Mouse (Mus musculus) layer of hippocampus, postnatal 36 days (tissue): Measurements from ENCODE around the gene B4galnt1. TPM values are rescaled to one million over a fixed set of nuclear protein-coding genes. Genes with fewer than 3 reads are reported as not detected.
"Not testable (repeated sequence)": the region's sequence is repeated elsewhere in the genome, so short reads cannot be mapped to it uniquely, and the experiment has no call there.

Experiments used
- DNase-seq, 2 experiments: peaks; one replicate each; pipeline ENCODE4 v3.0.0; 2022
- total RNA-seq, 2 experiments: library from RNA; stranded (reverse); gene quantifications; 2 replicates each; pipeline ENCODE4 v1.2.3; 2021

Gene B4galnt1
- total RNA-seq = 100 to 1,000 TPM; 115 to 123 TPM

DNA sequence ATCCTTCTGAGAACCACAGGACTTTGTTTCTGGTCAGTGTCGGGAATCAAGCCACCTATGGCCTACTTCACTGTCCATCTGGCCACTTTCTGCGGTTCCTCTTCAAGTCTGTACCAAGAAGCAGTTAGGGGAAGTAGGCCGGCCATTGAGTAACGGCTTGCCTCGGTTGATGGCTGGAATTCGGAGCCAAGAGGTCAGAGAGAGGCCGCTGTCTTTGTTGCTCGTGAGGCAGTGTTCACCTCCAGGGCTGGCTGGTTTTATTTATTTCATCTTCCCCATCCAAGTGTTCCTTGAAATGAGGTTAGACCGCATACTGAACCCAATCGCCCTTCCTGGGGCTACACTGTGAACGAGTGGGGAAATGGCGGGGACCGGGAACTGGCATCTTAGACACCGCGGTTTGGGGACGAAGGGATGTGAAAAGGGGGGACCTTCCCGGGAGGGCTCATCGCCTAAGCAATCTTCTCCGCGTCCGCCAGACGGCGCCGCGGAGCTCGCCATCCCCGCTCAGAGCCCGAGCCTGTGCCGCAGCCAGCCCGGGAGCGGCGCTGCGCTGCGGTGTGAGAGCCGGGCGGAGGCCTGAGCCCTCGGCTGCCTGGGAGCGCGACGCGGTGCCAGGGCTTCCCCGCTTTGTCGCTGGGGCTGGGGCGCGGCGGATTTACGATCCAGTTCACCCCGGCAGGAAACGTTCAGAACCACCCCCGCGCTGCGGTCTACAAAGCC is at the start of gene B4galnt1:
Gene B4galnt1, plus strand, starts transcription at position 595 of the 723 bp plus-strand sequence.
- peak; percentile 79 to 83 for DNase-seq

DNA sequence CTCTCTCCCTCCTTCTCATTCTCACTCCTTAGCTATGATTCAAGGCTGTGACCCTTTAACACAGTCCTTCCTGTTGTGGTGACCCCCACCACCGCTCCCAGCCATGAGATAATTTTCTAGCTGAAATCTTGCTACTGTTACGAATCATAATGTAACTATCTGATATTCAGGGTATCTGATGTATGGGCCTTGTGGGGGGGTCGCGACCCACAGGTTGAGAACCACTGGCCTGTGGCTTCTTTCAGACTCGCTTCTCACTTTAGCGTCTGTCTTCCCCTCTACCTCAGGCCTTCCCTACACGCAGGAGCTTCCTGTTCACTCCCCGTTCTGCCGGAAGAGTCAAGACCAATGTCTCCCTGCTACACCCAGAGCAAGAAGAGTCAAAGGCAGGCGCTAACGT is 46.6 kb upstream of the B4galnt1 start:
- DNase-seq = no peak

DNA sequence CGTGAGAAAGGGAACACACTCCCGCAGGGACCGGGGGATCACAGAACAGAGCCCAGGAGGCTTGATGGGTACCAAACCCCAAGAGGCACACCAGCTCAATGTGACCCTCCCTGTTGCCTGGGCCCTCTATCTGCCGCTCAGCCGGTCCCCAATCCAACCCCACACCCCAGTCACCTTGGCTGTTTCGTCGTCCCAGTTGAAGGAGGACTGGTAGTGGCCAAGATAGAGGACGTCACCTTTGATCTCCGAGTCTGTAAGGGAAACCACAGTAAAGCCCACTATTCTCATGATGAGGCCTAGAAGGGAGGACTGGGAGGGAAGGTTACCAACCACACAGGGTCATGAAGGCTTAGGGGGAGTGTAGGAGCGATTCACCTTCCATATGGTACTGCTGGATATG is 45.8 kb upstream of the B4galnt1 start:
- DNase-seq = no peak

DNA sequence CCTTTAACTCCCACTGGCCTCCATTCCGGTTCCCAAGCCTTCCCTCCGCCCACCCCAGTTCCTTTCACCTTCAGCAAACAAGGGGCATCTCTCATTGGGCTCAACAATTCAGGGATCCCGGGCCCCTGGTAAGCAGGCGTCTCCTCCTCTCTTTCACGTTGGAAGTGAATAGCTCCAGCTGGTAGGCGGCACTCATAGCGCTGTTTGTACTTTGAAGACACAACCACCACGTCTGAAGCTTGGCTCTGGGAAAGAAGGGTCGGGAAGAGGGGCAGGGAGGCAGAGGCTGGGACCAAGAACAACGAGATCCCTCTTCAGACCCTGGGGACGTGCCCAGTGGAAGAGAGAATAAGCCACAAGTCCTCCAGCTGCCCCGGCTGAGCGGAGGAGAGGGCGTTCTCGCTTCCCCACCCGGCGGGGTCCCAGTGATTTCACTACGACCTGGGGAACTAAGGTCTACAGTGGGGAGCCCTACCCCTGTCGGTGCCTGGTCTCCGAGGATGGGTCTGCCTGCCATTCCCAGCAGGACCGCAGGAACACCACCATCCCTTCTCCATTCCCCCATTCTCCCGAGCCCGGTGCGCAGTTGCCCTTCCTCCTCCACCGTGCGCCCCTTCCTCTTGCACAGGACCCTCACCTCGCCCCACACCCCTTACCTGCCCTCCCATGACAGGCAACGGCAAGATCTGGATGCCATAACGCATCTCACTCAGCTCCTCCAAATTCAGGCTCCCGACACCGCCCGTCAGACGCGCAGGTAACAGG is 44.5 kb upstream of the B4galnt1 start:
- no peak for DNase-seq

DNA sequence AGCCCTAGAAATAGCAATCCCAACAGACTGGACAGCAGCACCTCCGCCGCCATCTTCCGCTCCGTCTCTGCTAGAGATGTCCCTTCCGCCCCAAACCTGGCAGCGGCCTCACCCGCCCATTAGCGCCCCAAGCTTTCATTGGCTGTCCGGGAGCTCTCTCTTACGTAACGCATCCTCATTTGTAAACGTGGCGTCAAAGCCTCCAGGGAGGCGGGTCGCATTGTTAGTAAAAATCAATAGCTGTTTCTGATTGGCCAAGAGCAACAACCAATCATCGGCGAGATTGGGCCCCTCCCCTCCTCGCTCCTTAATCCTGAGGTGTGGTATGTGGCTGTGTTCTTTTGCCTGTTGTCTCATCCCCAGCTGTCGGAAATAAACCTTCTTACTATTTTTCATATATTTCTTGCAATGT is 44.0 kb upstream of the B4galnt1 start, which contains the start of gene Os9:
Gene Os9, minus strand, starts transcription at position 66 of the 412 bp plus-strand sequence.
- DNase-seq = peak; percentile 94

DNA sequence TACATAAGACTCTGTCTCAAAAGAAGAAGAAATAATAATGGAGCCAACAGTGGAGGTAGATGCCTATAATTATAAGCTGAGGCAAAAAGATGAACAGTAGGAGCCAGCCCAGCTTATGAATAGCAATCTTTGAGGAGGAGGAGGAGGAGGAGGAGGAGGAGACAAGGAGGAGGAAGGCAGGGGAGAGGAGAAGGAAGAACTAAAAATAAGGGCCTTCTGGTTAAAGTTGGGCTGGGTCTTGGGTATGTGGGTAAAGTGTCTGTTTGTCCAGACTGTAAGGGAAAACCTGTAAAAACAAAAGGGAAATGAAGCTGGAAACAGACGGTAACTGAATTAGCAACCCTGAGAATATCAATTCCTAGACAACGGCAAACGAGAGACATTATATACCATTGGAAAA is 43.0 kb upstream of the B4galnt1 start:
- DNase-seq = no peak

DNA sequence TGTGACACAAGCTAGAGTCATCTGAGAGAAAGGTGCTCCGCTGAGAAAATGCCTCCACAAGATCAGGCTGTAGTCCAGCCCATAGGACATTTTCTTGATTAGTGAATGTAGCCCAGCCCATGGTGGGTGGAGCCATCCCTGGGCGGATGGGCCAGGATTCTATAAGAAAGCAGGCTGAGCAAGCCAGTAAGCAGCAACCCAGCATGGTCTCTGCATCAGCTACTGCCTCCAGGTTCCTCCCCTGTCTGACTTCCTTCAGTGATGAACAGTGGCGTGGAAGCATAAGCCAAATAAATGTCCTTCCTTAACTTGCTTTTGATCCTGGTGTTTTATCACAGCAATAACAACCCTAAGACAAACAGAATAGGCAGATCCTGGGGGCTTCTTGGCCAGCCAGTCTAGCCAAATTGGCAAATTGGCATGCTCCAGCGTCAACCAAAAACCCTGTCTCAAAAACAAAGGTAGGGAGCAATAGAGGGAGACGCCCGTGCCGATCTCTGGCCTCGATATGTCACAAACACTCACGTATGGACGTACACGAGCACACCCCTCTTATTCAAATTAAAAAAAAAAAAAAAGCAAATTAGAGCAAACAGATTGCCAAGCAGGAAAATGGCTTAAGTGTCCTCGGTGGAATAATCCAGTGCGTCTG is 42.1 kb upstream of the B4galnt1 start:
- DNase-seq = peak in 1 of 2 experiments; percentile 27

DNA sequence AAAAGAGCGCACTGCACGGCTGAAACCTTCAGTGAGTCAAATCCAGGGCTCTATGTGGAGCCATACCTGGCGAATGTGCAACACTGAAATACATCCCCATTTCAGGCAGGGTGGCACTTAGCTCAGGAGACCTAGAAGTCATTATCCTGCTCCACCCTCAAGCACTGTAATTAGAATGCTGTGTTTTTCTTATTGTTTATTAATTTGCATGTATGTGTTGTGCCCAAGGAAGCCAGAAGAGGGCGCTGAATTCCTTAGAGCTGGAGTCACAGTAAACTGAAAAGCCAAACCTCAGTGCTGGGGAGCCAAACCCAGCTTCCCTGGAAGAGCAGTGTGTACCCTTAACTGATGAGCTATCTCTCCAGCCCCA is 41.6 kb upstream of the B4galnt1 start:
- peak; percentile 60 to 76 for DNase-seq

DNA sequence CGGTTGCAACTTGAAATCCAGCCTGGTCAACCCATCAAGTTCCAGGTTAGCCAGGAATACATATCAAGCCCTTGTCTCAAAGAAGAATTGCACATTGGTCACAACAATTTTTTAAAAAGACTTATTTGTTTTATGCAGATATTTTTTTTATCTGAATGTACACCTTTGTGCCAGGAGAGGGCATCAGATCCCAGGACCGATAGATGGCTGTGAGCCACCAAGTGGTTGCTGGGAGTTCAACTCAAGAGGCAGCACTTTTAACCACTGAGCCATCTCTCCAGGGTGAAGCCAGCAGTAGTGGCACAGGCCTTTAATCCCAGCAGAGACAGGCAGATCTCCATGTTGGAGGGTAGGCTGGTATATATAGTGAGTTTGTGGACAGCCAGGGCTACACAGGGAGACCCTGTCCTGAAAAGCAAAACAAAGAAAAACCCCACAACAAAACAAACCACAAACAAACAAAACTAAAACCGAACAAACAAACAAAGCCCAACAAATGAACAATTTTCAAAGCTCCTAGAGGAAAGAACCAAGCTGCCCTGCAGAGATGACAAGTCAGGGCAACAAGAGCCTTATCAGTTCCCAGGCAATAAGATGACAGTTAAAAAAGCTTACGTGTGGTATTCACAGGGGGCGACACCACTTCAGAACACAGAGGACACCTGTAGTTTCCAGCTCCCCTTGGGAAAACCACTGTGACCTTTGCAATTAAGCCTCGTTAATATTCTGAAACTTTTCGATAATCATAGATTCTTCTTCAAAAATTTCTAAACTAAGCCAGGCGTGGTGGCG is 39.6 kb upstream of the B4galnt1 start:
- DNase-seq = no peak

DNA sequence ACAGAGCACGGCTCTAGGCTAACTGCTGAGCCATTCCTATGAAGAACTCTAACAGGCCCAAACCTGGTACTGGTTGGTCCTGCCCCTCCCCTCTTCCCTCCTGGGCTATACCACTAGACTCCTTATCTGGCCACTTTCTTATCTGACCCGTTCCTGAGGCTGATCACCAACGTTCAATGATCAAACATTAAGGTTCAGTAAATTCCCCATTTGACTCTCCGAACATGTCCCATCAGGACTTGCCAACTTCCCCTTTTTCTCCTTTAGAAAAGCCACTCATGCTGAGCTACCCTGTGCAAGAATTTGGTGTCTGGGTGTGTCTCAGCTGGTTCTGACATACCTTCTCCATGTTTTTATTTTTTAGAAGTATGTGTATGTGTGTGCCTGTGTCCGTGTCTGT is 38.4 kb upstream of the B4galnt1 start:
- no peak for DNase-seq

DNA sequence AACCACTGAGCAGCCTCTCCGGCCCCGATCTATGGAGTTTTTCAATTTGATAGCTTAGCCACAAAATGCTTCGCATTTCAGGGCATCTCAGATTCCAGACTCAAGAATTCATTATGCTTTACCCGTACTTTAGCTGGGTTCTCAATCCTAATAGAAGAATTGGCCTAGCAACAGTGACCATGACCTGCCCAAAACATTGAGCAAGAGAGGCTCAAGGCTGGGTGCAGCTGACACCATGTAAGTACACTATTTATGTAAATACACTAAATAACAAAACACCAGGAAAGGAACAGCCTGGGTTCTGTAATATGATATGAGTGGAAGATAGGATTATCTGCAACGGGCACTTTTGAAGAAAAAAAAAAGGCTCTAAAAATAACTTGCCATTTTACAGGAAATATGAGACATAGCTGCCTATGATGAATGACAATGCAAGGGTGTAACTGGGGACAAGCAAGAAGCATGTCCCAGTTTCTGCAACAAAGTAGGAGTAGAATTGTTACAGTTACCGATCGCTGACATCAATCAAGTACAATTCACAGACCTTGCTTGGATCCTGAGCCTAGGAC is 37.2 kb upstream of the B4galnt1 start:
- DNase-seq = no peak

DNA sequence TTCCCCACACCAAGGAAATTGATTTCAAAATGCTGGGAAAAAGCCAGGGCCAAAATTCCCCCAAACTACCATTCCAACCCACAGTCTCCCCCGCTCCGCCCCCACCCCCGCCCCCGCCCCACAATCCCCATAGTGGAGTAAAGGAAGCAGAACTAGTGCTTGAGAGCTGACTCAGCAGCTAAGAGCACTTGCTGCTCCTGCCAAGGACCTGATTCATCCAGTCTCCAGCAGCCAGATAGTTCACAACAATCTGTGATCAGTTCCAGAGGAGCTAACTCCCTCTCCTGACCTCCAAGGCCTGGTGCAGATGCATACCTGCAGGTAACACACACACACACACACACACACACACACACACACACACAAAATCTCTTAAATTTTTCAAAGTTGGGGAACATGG is 35.6 kb upstream of the B4galnt1 start:
- DNase-seq = no peak

DNA sequence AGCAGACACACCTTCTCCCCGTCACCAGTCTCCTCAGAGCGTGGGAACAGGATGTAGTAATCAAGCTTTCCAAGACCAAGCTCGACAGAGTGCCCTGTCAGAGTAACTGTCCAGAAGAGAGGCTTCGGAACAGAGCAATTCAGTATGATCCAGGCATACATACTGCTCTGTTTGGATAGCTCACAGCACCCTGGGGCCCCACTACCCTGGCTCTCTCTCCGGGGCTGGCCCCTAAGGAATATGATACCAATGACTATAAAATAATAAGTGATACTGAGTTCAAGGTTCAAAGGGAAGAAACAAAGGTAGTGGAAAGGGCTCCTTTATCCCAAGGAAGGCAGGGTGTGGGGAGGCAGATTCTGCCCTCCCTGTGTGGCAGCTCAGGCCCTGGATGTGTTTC is 32.6 kb upstream of the B4galnt1 start:
- no peak for DNase-seq

DNA sequence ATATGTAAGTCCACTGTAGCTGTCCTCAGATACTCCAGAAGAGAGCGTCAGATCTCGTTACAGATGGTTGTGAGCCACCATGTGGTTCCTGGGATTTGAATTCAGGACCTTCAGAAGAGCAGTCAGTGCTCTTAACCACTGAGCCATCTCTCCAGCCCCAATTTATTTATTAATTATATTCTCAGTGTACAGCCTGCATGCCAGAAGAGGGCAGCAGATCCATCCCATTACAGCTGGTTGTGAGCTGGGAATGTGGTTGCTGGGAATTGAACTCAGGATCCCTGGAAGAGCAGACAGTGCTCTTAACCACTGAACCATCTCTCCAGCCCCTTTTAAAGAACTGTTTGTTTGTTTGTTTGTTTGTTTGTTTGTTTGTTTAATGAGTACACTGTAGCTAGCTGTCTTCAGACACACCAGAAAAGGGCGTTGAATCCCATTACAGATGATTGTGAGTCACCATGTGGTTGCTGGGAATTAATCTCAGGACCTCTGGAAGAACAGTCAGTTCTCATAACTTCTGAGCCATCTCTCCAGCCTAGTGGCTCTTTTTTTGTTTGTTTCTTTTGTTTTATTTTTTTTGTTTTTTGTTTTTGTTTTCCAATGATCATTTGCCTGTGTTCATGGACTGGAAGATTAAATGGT is 30.5 kb upstream of the B4galnt1 start:
- not testable (repeated sequence) for DNase-seq

DNA sequence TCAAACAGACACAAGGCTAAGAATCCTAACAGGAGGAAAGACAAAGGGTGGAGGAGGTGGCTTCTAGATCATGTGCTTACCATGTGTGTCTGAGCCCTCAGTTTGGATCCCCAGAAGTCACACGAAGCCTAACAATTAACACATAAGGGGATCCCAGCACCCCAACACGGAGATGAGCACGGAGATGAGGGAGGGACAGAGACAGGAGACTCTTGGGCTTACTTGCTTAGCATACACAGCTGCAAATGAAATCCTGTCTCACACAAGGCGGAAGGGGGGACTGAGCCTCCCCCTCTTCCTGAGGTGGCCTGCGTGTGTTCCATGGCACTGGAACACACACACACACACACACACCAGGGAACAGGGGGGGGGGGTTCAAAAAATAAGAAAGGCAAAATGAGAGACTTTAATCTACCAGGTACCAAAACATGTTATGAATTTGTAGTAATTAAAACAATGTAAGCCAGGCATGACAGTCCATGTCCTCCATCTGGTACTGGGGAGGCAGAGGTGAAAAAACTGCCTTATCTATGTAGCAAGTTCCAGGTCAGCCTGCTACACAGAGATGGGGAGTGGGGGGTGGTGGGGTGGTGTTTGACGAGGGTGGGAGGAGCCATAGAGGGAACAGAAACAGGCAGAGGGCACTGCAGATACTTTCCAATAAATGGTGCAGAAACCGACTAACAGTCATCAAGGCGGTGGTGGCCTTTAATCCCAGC is 29.7 kb upstream of the B4galnt1 start:
- no peak for DNase-seq

DNA sequence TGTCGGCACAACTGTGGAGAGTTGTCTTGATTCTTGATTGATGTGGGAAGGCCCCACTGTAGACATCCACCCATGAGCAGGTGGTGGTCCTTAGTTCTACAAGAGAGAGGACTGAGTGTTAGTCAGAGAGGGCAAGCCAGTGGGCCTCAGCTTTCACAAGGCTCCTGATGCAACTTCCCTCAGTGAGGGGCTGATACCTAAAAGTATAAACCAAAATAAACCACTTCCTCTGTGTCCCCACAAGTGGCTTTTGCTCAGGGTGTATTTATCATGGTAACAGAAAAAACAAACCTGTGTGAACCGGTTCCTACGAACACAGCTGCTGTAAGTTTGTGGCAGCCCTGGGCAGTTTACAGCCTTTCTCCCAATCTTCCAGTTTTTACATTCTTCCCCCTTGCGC is 28.5 kb upstream of the B4galnt1 start:
- no peak for DNase-seq

DNA sequence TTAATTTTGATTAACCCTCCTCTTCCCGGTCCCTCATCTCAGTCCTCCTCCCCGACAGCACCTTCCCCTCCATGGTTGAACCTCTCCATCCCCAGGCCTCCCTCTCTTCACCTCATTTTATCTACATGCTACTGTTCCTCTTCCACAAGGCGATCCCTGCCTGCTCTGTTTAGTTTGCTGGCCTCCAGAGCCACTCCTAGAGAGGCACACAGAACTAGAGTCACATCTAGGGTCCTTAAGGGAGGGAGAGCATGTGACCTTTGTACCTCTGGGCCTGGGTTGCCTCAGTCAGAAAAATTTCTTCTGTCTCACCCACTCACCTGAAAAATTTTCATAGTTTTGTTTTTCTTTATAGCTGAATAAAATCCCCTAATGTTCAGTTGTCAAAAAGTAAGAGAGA is 27.1 kb upstream of the B4galnt1 start:
- no peak for DNase-seq

DNA sequence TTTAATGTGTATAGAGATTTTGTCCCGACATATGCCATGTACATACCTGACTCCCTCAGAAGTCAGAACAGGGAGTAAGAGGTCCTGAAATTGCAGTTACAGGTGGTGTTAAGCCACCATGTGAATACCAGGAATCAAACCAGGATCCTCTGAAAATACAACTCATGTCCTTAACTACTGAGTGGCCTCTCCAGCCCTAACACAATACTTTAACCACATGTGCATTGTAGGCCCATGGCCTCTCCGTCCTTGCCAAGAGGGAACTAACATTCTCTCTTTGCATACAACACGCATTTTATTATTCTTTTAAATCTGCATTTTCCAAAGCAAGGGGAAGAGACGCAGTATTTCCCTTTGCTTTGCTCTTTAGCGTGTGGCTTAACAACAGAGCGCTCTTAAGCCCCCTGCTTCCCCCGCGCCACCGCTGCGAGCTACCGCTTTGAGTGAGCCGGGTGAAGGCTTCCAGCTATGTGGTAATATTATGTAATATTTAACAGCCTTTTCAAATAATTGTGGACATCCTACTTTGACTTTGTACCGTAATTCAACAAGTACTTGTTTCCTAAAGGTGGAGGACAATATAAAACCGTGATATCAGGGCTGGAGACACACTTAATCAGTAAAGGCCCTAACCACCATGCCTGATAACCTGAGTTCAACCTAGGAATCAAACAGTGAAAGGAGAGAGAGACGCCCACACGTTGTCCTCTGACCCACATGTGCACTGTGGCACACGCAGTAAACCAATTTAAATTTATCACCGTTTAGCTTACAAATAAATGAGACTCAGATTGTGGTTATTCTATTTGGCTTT is 26.5 kb upstream of the B4galnt1 start:
- no peak for DNase-seq

DNA sequence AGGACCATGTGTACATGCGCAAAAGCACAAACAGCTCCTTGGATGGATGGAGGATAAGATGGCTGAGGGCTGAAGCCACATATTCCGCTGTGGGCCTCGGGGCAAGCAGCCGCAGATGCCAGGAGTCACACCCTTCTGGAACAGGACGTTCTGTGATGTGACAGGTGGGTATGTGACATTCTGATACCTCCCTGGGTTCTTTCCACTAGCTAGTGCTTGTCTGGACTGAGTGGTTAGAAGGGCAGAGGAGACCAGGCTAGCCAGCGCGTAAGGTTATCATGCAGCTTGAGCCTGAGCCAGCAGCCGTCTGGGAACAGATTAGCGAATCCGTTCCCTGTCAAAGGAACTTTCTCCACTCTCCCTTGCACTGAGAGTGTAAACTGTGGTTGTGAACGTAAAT is 24.1 kb upstream of the B4galnt1 start:
- no peak for DNase-seq

DNA sequence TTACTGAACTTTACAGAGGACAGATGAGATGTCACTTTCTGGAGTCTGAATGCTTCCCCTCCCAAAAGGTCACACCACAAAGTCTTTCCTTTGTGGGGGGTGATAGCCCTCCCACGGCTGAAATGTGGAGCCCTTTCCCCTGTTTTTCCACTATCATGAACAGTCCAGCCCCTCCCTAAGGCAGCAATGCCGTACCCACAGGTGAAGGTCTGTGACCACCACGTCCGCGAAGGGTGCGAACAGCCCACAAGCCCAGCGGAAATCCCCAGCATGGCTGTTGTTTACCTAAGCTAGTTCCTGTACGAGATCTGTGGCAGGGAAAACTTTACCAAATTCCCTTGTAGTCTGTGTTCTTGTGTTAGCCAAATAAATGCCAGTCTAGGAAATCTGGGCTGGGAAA is 23.5 kb upstream of the B4galnt1 start:
- no peak for DNase-seq
